Mouse (Mus musculus) adipose tissue, adult 10 weeks (tissue): Measurements from ENCODE around the gene Kcnh8. TPM values are rescaled to one million over a fixed set of nuclear protein-coding genes. Genes with fewer than 3 reads are reported as not detected.

Experiments
- polyA plus RNA-seq: library from polyadenylated mRNA; stranded (reverse); fragments of 350-450 nt; fragmentation: Illumina TruSeq; extraction: RNeasy Lipid Tissue Mini Kit (QIAGEN cat#74804); gene quantifications from one replicate; pipeline ENCODE4 v1.2.3, GENCODE M21; 2014; ENCODE audit warnings: low read depth, low replicate concordance

Kcnh8 gene
- polyA plus RNA-seq = 2.3 TPM

DNA sequence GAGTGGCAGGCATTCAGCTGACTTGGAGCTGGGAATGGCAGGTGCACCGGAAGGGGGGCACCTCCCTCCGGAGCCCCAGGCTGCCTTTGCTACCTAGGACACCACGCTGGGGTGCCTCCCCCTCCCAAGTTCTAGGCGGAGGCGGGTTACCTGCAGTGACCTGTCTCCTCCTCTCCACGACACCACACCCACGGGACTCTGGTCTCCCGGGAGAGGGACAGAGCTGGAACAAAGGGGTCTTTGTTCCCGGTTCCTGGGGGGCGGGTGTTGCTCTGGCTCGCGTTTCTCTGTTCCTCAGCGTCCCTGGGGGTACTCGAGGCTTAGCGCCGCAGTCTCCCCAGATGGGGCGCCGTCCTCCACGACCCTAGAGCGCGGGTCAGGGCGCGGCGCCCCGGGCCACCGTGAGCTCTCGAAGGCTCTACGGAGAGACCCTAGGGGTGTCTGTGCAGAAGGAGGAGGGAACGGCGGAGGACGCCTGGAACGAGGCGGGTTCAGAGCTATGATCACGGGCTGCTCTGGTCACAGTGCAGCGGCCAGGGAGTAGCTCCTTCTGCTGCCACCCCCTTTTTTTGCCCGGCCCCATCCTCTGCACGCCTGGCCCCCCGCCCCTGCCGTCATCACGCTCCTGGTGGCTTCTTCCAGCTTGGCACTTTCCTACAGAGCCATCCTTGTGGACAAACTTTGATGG lies at the start of gene Kcnh8:
Gene Kcnh8 (plus strand): TSS at position 617 of the 688 bp plus-strand sequence.

